Mouse (Mus musculus): Measurements from ENCODE around the gene Gas2l2.

DNA sequence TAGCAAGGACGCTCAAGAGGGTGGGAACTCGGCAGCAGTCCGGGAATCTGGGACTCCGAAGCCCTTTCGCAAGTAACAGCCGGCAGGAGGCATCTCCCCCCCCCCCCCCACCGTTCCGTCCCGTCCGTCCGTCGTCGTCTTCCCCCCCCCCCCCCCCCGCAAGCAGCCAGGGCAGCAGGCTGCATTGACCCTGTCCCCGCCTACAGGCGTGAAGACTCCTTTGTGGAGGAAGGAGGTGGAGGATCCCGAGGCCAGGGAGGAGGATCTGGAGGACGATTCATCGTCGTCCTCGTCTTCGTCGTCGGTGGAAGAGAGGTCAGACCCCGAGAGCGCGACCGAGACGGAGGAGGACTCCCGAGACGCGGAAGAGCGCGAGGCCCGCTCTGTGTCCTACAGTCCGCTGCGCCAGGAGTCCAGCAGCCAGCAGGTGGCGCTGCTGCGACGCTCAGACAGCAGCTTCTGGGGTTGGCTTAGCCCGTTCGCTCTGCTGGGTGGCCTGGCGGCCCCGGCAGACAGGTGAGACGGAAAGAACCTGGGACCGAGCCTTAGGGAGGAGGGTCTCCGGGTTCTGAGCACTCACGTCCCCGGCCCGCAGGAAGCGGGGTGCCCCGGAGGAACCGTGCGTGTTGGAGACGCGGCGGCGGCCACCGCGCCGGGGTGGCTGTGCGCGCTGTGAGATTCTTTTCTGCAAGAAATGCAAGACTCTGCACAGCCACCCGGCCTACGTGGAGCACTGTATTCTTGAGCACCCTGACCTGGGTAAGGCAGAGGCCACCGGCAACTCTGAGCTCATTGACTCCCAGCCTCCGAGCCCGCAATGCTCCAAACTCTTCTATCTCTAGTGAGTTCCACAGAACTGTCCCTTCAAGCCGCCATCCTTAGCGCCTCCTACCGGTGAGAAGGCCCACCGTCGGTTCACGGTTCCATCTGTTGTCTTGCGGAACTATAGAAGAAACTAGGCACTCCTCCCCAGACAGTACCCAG, 11.1 kb upstream of the Gas2l2 start:
- peak; percentile 85 for TF ChIP-seq CTCF (IDR thresholded peaks at IDR 0.05; ENCODE audit: insufficient read depth, low read length)
- no peak for TF ChIP-seq POLR2A (IDR thresholded peaks at IDR 0.05; ENCODE audit: borderline replicate concordance, extremely low read depth, low read depth, low read length)
